Mouse (Mus musculus): Measurements from ENCODE around the gene Acad10. TPM values are rescaled to one million over a fixed set of nuclear protein-coding genes. Genes with fewer than 3 reads are reported as not detected.

The Acad10 gene
- polyA plus RNA-seq (2012; fragmentation: generic; extraction: Trizol), result 4.7 TPM

DNA sequence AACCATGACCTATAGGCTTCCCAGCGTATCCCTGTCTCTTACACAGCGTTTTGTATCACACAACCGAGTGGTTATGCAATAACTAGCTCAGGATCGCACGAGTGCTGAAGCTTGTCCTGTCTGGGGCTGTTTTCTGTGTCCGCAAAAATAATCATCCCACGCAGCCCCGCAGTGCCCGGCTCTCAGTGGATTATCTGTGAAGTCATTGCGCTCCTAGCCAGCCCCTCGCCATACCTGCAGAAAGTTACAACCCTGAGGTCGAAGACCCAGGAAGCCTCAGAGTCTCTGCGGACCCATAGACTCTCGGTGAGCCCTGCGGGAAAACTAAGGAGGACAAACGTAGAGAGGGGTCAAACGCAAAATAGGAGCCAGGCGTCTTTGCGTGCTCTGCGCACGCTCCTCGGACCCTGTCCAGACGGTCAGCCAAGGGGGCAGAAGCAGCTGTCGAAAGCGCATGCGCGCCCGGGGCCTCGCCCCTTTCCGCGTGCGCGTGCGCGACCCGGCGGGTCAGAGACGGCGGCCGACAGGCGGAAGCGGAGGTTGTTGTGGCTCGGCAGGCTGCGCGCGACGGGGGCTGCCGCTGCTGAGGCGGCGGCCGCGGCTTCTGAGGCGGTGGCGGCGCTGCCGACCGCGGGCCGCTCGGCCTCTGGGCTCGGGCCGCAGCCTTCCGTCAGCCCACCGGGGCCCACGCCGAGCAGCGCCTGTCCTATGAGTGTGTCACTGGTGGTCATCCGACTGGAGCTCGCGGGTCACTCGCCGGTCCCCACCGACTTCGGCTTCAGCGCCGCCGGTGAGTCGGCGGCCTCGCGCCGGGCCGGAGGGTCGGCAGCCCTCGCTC lies at the start of gene Acad10, which contains the start of gene Brap:
Acad10 (minus strand) TSS at position 456 of the 838 bp plus-strand sequence.
Brap (plus strand) TSS at position 505 of the 838 bp plus-strand sequence.
- TF ChIP-seq TCF3 (IDR thresholded peaks at IDR 0.05; ENCODE audit: insufficient read length, low read depth) (no peak), POLR2A (IDR thresholded peaks at IDR 0.05; ENCODE audit: insufficient read length, low read depth) (peak; percentile 99), USF1 (IDR thresholded peaks at IDR 0.05; ENCODE audit: low read depth) (no peak), POLR2AphosphoS2 (IDR thresholded peaks at IDR 0.05; ENCODE audit: insufficient read length, low read depth) (peak; percentile 93), MYOD1 (IDR thresholded peaks at IDR 0.05; ENCODE audit: control insufficient read depth in 1 of 3, insufficient read length in 2 of 3, low read depth in 2 of 3) (peak in 2 of 3 experiments; percentile 40 to 59), REST (IDR thresholded peaks at IDR 0.05; ENCODE audit: insufficient read depth, insufficient read length) (no peak), MYOG (IDR thresholded peaks at IDR 0.05; ENCODE audit: control insufficient read depth in 1 of 3, insufficient read depth in 1 of 3, insufficient read length in 2 of 3, low read depth in 2 of 3) (peak in 2 of 3 experiments; percentile 7 to 71), TCF12 (IDR thresholded peaks at IDR 0.05; ENCODE audit: insufficient read depth, poor library complexity, severe bottlenecking) (no peak), MAX (IDR thresholded peaks at IDR 0.05; ENCODE audit: low read depth) (no peak), CEBPB (IDR thresholded peaks at IDR 0.05; ENCODE audit: insufficient read depth, poor library complexity, severe bottlenecking) (0 out of 2 replicates have a peak, but pooled peaks have one; percentile 45), E2F4 (IDR thresholded peaks at IDR 0.05; ENCODE audit: insufficient read depth) (no peak), SRF (IDR thresholded peaks at IDR 0.05; ENCODE audit: control insufficient read depth, insufficient read length, low read depth) (no peak)
- peaks cover 24% of the 10 kb centered on the region for H3K79me2 ChIP-seq (ENCODE audit: control insufficient read depth, insufficient read depth)
- no peaks in the 10 kb centered on the region for H3K27me3 ChIP-seq (ENCODE audit: control insufficient read depth, insufficient read depth, insufficient read length)
- peak within 1 kb of the TSS; percentile 85 for H3K4me2 ChIP-seq (ENCODE audit: low read depth)
- peak within 1 kb of the TSS; percentile 95 for H3ac ChIP-seq (ENCODE audit: control insufficient read depth, insufficient read length)
- peaks cover 16% of the 10 kb centered on the region for H3K36me3 ChIP-seq (ENCODE audit: control insufficient read depth, insufficient read depth)
- peak within 1 kb of the TSS; percentile 74 for H3K4me3 ChIP-seq

DNA sequence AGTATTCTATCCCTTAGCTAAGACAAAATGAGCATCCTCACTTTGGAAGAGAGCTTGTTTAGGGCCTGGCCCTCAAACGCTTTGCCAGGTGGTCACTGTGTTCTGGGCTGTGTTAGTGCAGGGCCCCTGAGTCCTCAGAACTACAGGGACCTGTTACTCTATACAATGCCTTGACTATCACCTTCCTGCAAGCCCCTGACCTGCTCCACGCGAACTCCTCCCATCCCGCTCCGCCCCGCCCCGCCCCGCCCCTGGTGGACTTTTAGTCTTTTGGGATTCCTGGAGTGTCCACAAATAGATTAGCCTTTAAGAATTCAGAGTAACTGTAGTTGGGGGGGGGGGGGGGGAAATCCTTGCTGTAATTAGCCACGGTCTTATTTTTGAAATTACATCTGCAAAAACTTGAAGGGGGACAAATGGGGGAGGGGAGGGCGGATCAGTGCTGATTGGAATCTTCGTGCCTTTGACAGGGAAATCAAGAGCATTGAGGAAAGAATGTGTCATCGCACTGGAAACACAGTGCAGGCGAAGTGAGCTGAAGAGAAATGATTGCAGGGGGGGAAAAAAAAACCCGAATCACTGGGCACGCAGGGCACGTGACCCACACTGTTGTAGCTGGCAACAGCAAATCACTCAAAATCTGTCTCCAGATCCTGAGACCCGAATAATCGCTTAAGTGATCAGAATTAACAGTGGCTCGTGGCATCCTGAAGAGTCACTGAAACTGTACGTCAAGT lies 44.4 kb upstream of the Acad10 start:
- Histone ChIP-seq H3K4me2 (ENCODE audit: low read depth) (peak overlapping the region; percentile 70), H3K79me2 (ENCODE audit: control insufficient read depth, insufficient read depth) (no peaks in the 10 kb centered on the region), H3K4me3 (no peak overlapping the region), H3ac (ENCODE audit: control insufficient read depth, insufficient read length) (no peak overlapping the region), H3K36me3 (ENCODE audit: control insufficient read depth, insufficient read depth) (no peaks in the 10 kb centered on the region), H3K27me3 (ENCODE audit: control insufficient read depth, insufficient read depth, insufficient read length) (no peaks in the 10 kb centered on the region)
- TF ChIP-seq USF1 (IDR thresholded peaks at IDR 0.05; ENCODE audit: low read depth) (peak; percentile 82), SRF (IDR thresholded peaks at IDR 0.05; ENCODE audit: control insufficient read depth, insufficient read length, low read depth) (no peak)

DNA sequence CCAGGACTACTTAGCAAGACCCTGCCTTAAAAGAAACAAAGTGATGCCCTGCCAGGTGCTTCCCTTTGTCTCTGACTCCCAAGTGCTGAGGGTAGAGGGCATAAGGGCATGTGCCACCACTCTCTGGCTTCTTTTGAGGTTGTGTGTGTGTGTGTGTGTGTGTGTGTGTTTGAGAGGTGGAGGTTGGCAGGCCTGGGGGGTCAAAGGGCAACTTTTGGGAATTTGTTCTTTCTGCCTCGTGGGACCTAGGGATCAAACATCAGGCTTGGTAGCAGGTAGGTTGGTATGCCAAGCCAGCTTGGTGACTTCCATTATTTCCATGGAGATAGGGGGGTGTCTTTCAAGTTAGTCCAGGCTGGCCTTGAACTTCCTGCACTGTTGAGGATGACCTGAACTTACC lies 43.0 kb upstream of the Acad10 start:
- Histone ChIP-seq H3K4me2 (ENCODE audit: low read depth) (no peak overlapping the region), H3K27me3 (ENCODE audit: control insufficient read depth, insufficient read depth, insufficient read length) (no peaks in the 10 kb centered on the region), H3K79me2 (ENCODE audit: control insufficient read depth, insufficient read depth) (no peaks in the 10 kb centered on the region), H3K4me3 (no peak overlapping the region), H3ac (ENCODE audit: control insufficient read depth, insufficient read length) (no peak overlapping the region), H3K36me3 (ENCODE audit: control insufficient read depth, insufficient read depth) (no peaks in the 10 kb centered on the region)
- no peak for TF ChIP-seq TCF3 (IDR thresholded peaks at IDR 0.05; ENCODE audit: insufficient read length, low read depth)
- no peak for TF ChIP-seq TCF12 (IDR thresholded peaks at IDR 0.05; ENCODE audit: insufficient read depth, poor library complexity, severe bottlenecking)

DNA sequence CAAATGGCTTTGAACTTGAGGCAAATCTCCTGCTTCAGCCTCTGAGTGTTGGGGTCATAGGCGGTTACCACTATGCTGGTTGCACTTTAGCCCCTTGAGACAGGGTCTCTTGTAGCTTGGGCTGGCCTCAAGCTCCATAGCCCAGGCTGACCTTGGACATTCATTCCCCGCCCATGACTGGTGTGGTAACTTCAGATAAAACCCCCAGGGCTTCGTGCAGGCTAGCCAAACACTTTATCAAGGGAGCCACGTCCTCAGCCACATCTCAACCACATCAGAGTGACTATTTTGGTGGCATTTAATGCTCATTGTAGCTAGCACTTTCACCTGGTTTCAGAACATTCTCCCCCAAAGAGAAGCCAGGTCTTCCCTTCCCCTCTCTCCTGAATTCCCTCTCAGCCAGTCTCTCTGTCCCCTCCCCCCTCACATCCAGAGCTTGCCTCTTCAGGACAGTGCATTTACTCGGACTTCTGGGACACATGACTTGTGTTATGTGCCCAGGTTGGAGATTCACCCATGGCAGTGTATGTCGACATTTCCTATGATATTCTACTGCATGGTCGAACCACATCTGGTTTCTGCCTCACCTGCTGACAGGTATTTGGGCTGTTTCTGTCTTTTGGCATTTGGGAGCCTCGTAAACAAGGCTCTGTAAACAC lies 40.9 kb upstream of the Acad10 start:
- Histone ChIP-seq H3K4me3 (no peak overlapping the region), H3ac (ENCODE audit: control insufficient read depth, insufficient read length) (peak overlapping the region; percentile 34), H3K36me3 (ENCODE audit: control insufficient read depth, insufficient read depth) (no peaks in the 10 kb centered on the region), H3K27me3 (ENCODE audit: control insufficient read depth, insufficient read depth, insufficient read length) (no peaks in the 10 kb centered on the region), H3K79me2 (ENCODE audit: control insufficient read depth, insufficient read depth) (no peaks in the 10 kb centered on the region), H3K4me2 (ENCODE audit: low read depth) (peak overlapping the region; percentile 83)
- TF ChIP-seq MYOD1 (IDR thresholded peaks at IDR 0.05; ENCODE audit: control insufficient read depth in 1 of 3, insufficient read length in 2 of 3, low read depth in 2 of 3), result no peak
- TF ChIP-seq POLR2A (IDR thresholded peaks at IDR 0.05; ENCODE audit: insufficient read length, low read depth), result no peak
- no peak for TF ChIP-seq MYOG (IDR thresholded peaks at IDR 0.05; ENCODE audit: control insufficient read depth in 1 of 3, insufficient read depth in 1 of 3, insufficient read length in 2 of 3, low read depth in 2 of 3)
- TF ChIP-seq MAX (IDR thresholded peaks at IDR 0.05; ENCODE audit: low read depth), result no peak
- TF ChIP-seq E2F4 (IDR thresholded peaks at IDR 0.05; ENCODE audit: insufficient read depth), result no peak
- TF ChIP-seq USF1 (IDR thresholded peaks at IDR 0.05; ENCODE audit: low read depth), result no peak
- TF ChIP-seq POLR2AphosphoS2 (IDR thresholded peaks at IDR 0.05; ENCODE audit: insufficient read length, low read depth), result no peak
- TF ChIP-seq TCF3 (IDR thresholded peaks at IDR 0.05; ENCODE audit: insufficient read length, low read depth), result no peak
- TF ChIP-seq SRF (IDR thresholded peaks at IDR 0.05; ENCODE audit: control insufficient read depth, insufficient read length, low read depth), result no peak
- TF ChIP-seq TCF12 (IDR thresholded peaks at IDR 0.05; ENCODE audit: insufficient read depth, poor library complexity, severe bottlenecking), result no peak
- no peak for TF ChIP-seq CEBPB (IDR thresholded peaks at IDR 0.05; ENCODE audit: insufficient read depth, poor library complexity, severe bottlenecking)
- TF ChIP-seq REST (IDR thresholded peaks at IDR 0.05; ENCODE audit: insufficient read depth, insufficient read length), result no peak

All from myocyte (in vitro differentiated cells).